8 mouse cellular contexts compared by ENCODE assay signal in the genomic region with DNA sequence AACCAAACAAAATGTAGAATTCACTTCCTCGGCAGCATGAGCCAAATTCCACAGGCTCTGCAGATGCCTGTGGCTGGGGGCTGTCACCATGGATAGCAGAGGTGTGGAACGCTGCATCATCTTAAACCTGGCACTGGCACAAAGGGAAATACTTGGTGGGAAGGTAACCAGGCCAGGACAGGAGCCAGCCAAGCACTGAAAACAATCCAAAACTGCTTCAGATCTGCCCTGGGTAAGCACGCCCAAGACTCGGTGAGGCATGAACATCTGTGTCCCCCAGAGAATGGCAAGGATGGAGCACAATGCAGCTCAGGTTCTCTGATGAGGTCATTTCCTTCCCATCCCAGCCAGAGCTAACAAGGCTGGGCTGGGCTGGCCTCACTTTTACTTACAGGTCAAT. TPM values are rescaled to one million over a fixed set of nuclear protein-coding genes. Genes with fewer than 3 reads are reported as not detected.
DNase-seq lines count a peak whose midpoint lies in the region; ATAC-seq and TF ChIP-seq lines count a peak whose summit lies in the region.

No protein-coding gene starts in this region.

- WGBS in heart, embryonic 16.5 days: 48% methylated on average over 4 of the region's 4 CpGs

- DNase-seq in left cerebral cortex, adult 2 months (ENCODE audit: extremely low spot score in 1 of 2, low spot score in 2 of 2): peak in 1 of 2 experiments; percentile 13
- no peak for DNase-seq in left cerebral cortex, adult 11 months (ENCODE audit: low spot score)
- DNase-seq in embryo, embryonic 11 days: peak; percentile 56
- peak; percentile 38 to 69 for DNase-seq in kidney, postnatal 25 days
- DNase-seq in spleen, postnatal 36 days (ENCODE audit: low spot score in 2 of 2): peak; percentile 81 to 82
- no peak for DNase-seq in adrenal gland, postnatal 10 days

- no peak for TF ChIP-seq CTCF in left cerebral cortex, adult 2 months (IDR thresholded peaks at IDR 0.05)

- ATAC-seq in heart, embryonic 16.5 days (replicated peaks; ENCODE audit: extremely low read depth, insufficient read depth, low FRiP score): peak; percentile 76
- ATAC-seq in megakaryocyte-erythroid progenitor cell, adult 5-6 weeks (replicated peaks; ENCODE audit: low FRiP score, low TSS enrichment, poor library complexity, severe bottlenecking): no peak

- H3K4me2 ChIP-seq in heart, embryonic 16.5 days (ENCODE audit: low read depth, low read length): no peak overlapping the region

- H3K9ac ChIP-seq in heart, embryonic 16.5 days (ENCODE audit: low read length): no peak overlapping the region

- H3K4me3 ChIP-seq in left cerebral cortex, adult 2 months: no peak overlapping the region
- no peak overlapping the region for H3K4me3 ChIP-seq in heart, embryonic 16.5 days (ENCODE audit: low read length)

- no peaks in the 10 kb centered on the region for H3K27me3 ChIP-seq in heart, embryonic 16.5 days (ENCODE audit: control insufficient read depth, insufficient read depth, low read length)

- H3K36me3 ChIP-seq in heart, embryonic 16.5 days (ENCODE audit: control insufficient read depth, insufficient read depth): no peaks in the 10 kb centered on the region

- H3K4me1 ChIP-seq in heart, embryonic 16.5 days (ENCODE audit: control insufficient read depth, insufficient read depth, low read length): peaks cover 12% of the 10 kb centered on the region; the same call in 1 of the 2 replicates

- 0 out of 2 replicates have a peak overlapping the region, but pooled peaks have one; percentile 11 for H3K27ac ChIP-seq in left cerebral cortex, adult 2 months
- peak overlapping the region; percentile 53 for H3K27ac ChIP-seq in heart, embryonic 16.5 days (ENCODE audit: low read length)

- intact Hi-C loops in left cerebral cortex, adult 2 months (cut with DNase I): no loop called here

- no peaks in the 10 kb centered on the region; the same call in 1 of the 2 replicates for H3K9me3 ChIP-seq in heart, embryonic 16.5 days (replicated peaks; ENCODE audit: control insufficient read depth, low read length)

RNA-seq across cellular contexts. Expression of a gene that starts 43.6 kb away (rescaled TPM):
- 10 to 100 TPM; 10.3 to 12.6 TPM for total RNA-seq in left cerebral cortex, adult 2 months (2021)
- polyA plus RNA-seq in heart, embryonic 16.5 days (2015; fragmentation: Nextera tagmentation; extraction: Ambion mirVana): 23.7 and 24.9 TPM in 2 replicates
- total RNA-seq in adrenal gland, postnatal 10 days (2021): 10 to 100 TPM; 65.0 to 70.8 TPM
- 5.9 and 9.5 TPM in 2 replicates for total RNA-seq in megakaryocyte-erythroid progenitor cell, adult 5-6 weeks (2014; fragmentation: Nextera tagmentation)
- total RNA-seq in megakaryocyte-erythroid progenitor cell, adult 5-6 weeks (2017): 7.0 and 12.4 TPM in 2 replicates

Comparison
In these comparisons a context has a peak if more than half of its experiments do, and no peak if none do; other contexts are left out.
1. DNase-seq: peak in embryo, embryonic 11 days (single experiment), kidney, postnatal 25 days (2 of 2) and spleen, postnatal 36 days (2 of 2); none in left cerebral cortex, adult 11 months (single experiment) and adrenal gland, postnatal 10 days (single experiment).
2. RNA of a gene that starts 43.6 kb away (total RNA-seq): 65.0 to 70.8 TPM in adrenal gland, postnatal 10 days; 10.3 to 12.6 TPM in left cerebral cortex, adult 2 months and 5.9 to 12.4 TPM in megakaryocyte-erythroid progenitor cell, adult 5-6 weeks; every median in the first group is over 4 times any median in the second.